Mouse (Mus musculus) cortical plate, adult 2 months (tissue): ENCODE measurements around the gene Bcl6b.

Experiments used
- CTCF ChIP-seq: fragments of 200-500 bp; IDR thresholded peaks from 2 replicates; pipeline ENCODE4 v1.5.1; 2011; ENCODE audit warnings: mild to moderate bottlenecking, control low read depth, low read length; ENCODE audit not compliant: insufficient read depth; ENCODE audit errors: extremely low read depth
- POLR2A ChIP-seq: fragments of 200-500 bp; IDR thresholded peaks from 2 replicates; pipeline ENCODE4 v1.6.1; 2011; ENCODE audit warnings: mild to moderate bottlenecking, low read length, control low read depth; ENCODE audit not compliant: insufficient read depth; ENCODE audit errors: extremely low read depth

DNA sequence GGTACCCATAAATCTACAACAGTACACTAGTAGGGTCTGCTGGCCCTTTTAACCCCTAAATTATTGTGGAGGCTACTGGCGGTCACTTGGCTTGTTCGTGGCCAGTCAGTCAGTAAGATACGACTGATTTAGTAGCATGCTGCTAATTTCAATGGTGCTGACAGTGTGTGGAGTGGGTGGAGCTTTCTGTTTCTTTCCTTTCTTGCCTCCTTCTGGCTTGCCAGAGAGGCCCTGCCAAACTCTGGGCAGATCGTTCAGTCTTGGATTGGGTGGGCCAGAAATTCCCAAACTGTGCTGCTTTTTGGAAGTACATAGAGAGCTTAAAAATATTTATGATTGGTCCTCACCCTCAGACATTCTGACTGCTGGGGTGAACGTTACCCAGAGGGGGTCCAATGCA lies 2.5 kb downstream of the Bcl6b start:
- no peak for TF ChIP-seq CTCF
- no peak for TF ChIP-seq POLR2A
